Mouse (Mus musculus) lung, postnatal 10 days (tissue): ENCODE measurements at regions not wholly inside any gene's neighbourhood (a gene's known extent, or its start where the extent isn't known, plus 50 kb on each side); places are given as distances from the start of the nearest gene placed in this dataset.

Experiments
- DNase-seq: peaks from one replicate; pipeline ENCODE4 v3.0.0; 2021

DNA sequence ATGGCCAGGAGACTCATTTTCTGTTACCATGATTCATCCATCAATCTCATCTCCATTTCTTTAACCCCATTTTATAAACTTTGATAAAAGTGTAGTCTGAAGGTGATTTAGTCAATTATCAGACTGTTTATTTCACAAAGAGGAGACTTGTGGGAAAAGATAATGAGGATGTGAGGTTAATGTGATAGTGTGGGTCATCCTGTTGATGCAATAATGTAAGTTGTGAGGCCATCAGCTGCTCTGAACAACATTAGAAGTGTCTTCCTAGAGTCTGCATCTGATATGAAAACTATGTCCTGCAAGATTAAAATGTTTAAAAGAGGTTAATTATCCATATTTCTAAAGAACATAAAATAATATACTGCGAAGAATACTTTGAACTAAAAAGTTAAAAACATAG, 842.8 kb downstream of the Pcdh17 start:
- DNase-seq, result no peak

DNA sequence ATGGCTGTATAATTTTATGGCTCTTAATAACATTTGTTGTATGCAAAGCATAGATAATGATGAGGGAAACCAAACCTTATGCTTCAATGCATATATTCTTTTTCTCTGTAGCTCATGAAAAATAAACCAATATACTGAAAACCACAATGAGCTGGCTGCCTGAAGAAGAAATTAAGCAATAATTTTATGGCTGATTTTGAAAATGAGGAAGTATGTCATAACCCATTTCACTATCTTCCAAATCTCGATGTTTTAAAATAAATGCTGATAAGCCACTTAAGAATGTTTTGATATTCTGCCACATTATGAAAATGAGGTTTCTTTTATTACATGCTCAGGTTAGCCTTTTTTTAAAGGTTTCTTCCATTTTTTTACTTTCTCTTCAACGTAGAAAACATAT, 844.1 kb downstream of the Pcdh17 start:
- no peak for DNase-seq

- DNase-seq, result no peak
These were observed 855.6 kb downstream of the Pcdh17 start for GRCm38 (mm10) chr14:85298991-85299390.

GRCm38 (mm10) chr14:85320679-85321078, 877.3 kb downstream of the Pcdh17 start:
- no peak for DNase-seq

DNA sequence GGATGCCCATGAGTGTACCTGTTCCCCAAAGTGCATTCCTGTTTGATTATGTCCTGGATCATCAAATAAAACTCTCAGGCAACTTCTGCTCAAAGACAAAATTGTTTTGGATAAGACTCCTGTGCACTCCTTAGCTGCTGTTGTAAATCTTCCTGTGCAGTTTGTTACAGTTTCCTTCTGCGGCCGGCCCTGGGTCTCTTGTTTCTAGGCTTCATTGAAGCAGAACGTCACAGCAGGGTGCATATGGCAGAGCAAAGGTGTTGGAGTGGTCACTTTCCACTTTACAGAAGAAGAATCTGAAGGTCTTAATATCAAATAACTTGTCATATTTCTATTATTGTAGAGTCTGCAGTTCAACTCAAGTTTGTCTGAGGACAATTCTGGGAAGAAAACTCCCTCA, 889.9 kb downstream of the Pcdh17 start:
- DNase-seq, result no peak

DNA sequence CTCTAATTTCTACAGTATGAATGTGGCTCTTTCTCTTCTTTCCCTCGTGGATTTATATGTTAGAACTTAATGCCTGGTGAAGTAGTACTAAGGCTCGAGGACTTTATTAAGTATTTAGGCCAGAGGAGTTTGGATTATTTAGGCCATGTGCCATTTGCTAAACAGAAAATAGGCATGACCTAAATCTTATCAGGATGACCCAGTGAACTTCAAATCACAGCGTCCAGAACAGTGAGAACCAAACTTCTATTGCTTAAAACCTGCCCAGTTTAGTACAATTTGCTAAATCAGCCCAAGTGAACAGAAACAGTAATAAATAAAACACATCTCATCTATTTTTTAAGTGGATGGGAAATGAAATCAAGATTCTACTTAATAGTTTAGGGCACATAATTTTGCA, 893.8 kb downstream of the Pcdh17 start:
- DNase-seq, result no peak

DNA sequence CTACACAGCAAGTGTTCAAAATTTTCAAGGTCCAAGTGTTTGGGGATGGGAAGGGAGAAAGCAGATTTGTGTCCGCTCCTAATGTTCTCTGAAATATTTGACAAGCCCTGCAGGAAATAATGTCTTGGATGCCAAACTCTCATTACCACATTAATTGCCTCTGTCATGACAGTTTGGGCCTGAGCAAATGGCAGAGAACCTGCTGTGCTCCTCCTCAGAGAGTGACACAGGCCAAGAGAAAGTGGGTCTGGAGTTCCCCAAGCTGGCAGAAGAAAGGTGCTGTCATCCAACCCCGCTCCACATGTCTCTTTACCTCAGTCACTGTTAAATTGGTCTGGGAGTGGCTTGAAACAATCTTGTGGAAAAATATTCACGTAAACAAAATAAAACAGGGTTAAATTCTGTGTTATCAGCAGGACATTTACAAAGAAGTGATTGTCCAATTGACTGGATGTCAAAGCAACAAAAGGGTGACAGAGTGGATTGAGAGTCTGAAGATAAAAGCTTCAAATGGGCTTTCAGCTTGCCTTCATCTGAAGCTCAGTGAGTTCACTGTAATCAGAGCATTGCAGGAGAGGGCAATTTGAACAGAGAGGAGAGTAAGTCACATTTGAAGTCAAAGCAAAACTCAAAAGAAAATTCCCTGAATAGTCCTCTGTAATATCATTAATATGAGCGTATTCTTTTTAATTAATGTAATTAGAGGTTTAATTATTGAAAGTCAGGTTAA, 911.4 kb downstream of the Pcdh17 start:
- no peak for DNase-seq

DNA sequence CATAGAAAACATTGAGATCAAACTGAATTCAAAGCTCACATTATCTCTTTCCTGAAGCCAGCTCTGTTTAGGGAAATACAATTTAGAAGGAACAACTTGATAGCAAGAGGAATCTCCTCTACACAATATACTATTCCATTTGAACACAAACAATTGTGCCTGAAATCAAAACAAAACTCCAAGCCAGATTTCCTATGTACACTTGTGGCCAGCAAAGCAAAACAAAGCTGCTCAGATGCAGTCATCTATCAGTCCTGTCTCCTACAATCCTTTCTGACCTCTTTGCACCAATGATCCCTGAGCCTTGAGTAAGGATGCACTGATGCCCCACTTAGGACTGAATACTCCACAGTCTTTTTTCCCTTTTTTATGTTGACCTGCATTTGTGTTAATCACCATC, 920.2 kb downstream of the Pcdh17 start:
- DNase-seq, result peak; percentile 33

- no peak for DNase-seq
These were observed 929.9 kb downstream of the Pcdh17 start for GRCm38 (mm10) chr14:85373312-85373711.

DNA sequence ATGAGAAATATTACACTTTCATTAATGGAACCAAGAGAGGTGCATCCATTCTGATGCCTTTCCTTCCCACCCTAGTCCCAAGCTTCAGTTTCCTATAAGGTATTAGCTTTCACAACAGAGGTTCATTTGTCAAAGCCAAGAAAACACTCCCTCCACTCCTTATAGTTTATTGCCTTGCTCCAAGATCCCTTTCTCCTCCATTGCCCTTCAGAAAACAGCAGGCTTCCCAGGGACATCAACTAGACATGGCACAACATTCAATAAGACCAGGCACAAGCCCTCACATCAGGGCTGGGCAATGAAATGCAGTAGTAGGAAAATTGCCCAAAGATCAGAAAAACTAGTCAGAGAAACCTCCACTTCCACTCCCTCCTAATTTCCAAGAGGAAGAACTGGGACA, 960.3 kb downstream of the Pcdh17 start:
- DNase-seq, result no peak
